Mouse (Mus musculus) cerebral cortex, adult 2 months (tissue): Measurements from ENCODE around the gene Ccdc81.

ENCODE experiments used
- WGBS: fragments of 180-500 bp; shearing (Covaris S2); methylation state at CpG from one replicate; pipeline ENCODE4 v1.1.7; 2018; 5-methylcytosine and 5-hydroxymethylcytosine counted together

The Ccdc81 gene

DNA sequence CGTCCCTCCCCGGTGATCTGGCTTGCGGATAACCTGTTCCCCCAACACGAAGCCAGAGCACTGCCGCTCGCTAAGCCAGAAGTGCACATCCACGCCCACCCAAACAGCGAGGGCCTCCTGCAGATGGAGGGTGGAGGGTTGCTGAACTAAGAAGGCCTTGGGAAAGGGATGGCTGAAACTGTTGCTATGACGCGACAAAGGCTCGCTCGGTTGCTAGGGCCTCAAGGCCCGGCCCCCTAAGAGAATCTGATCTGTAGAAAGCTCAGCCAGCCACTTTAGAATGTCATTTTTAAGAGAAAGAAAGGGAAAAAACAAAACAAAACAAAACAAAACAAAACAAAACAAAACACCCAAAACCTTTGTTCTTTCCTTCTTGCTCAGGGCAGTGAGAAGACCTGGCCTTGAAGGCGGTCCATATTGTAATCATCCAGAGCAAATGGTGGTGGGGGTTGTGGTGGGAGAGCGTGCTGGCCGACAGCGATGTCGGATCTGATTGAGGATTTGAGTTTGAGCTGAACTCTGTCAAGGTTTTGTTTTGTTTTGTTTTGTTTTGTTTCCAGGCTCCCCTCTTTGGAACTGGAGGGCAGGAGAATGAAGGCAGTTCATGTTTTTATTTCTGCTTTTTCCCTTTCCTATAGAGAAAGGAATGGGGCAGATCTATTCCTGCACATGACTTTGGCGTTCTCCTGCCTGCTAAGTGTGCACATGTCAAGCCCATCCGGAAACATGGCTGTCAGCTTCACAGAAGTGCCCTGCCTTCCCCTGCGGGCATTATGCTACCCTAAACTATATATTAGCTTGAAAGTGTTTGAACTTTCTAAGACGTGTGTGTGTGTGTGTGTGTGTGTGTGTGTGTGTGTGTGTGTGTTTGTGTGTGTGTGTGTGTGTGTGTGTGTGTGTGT lies at the start of gene Ccdc81:
TSS of gene Ccdc81 (minus strand) at position 188 of the 902 bp plus-strand sequence.
- 40% methylated on average over 22 of the region's 22 CpGs for WGBS

DNA sequence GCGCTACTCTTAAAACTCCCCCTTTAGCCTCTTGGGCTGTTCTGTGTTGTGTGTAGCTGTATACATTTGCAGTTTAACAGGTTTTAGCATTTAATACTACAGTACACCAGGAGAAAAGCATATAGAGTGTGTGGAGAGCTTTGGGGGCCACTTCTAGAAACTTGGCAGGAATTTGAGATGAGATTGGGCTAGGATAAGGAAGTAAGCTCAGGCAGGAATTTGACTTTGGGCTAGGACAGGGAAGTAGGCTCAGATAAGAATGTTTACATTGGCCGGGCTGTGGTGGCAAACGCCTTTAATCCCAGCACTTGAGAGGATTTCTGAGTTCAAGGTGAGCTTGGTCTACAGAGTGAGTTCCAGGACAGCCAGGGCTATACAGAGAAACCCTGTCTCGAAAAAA lies 46.0 kb upstream of the Ccdc81 start:
- 75% methylated on average over 4 of the region's 4 CpGs for WGBS

DNA sequence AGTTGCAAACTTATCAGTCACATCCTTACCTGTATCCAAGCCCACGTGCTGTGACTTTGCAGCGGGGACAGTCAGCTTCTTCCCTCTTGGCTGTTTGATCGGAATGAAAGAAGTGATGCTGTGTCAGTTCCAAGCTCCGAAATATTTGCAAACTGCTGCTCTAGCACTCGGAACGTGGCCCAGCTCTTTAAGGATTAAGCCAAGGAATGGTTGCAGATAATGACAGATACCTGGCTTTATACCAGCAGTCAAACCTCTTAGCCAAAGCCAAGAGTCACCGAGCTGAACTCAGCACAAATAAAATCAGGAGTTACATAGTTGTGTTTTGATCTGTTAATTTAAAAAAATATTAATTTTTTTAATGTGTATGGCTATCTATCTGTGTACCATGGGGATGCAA lies 44.6 kb upstream of the Ccdc81 start:
- WGBS = 62% methylated on average over 7 of the region's 7 CpGs

DNA sequence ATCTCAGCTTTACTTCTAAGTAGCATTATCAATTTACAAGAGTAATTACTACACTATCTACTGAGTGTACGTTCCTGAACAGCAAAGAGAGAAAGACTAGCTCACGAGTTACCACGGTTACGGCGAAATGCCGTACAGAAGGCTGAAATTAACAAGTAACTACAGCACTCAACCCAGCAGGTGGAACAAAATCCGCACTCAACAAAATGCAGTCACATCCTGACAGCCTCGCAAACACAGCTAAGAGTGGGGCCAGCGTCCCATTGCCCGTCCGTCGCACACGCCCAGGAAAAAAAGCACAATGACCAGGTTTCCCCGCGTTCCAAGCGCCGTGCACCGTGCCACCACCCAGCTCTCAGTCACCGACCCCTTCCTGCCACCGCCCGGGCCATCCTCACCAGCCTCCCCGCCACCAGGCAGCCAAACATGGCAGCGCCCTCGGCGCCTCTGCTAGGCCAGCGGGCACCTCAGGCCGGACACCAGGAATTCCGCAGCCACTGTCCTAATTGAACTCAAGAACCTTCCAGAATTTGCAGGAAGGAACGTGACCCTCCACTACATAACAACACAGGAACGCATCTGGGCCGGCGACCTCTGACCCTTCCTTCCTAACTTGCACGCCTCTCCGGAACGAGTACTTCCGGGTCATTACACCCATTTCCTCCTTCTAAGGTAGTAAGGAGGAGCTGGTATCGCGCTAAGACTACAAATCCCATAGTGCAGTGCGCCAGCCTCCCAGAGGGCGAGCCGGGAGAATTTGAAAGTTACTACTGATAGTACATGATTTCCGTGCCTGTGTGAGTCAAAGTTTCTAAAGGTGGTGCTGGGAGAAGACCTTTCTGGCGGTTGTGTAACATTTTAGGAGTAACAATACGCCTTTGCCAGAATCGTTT lies 37.4 kb upstream of the Ccdc81 start, which contains the start of gene Hikeshi:
TSS of gene Hikeshi (minus strand) at position 634 of the 893 bp plus-strand sequence.
- WGBS = under 1% methylated on average over 45 of the region's 45 CpGs

DNA sequence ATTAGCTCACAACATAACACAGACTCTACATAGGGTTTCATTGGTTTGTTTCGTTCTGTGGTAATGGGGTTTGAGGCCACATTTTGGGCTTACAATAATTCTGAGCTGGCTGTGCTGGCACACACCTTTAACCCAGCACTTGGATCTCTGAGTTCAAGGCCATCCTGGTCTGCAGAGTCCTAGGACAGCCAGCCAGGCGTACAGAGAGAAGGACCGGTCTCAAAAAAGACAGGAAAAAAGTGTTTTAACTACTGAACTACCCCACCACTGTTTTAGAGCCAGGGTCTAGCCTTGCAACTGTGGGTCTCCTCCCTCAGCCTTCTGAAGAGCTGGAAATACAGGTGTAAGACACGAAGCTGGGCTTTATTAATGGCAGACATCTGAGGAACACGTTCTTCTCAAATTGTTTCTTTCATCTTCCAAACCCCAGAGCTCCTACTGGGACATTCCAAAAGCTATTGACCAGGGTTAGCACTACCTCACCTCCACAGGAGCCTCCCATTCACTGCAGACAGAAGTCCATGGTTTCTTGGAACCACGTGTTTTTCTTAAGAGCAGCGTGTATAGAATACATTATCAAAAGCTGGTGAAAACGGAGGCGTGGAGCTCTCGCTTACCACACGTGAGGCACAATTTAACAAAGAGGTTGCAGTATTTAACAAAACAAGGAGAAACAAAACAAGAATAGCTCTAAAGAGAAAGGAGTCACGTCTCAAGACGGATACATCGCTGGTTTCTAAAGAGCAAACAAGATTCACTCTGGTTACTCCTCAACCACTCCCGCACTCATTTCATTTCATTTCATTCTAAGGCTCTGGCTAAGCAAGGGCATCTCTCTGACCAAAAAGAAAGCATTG lies 36.3 kb upstream of the Ccdc81 start:
- WGBS = 30% methylated on average over 15 of the region's 15 CpGs

DNA sequence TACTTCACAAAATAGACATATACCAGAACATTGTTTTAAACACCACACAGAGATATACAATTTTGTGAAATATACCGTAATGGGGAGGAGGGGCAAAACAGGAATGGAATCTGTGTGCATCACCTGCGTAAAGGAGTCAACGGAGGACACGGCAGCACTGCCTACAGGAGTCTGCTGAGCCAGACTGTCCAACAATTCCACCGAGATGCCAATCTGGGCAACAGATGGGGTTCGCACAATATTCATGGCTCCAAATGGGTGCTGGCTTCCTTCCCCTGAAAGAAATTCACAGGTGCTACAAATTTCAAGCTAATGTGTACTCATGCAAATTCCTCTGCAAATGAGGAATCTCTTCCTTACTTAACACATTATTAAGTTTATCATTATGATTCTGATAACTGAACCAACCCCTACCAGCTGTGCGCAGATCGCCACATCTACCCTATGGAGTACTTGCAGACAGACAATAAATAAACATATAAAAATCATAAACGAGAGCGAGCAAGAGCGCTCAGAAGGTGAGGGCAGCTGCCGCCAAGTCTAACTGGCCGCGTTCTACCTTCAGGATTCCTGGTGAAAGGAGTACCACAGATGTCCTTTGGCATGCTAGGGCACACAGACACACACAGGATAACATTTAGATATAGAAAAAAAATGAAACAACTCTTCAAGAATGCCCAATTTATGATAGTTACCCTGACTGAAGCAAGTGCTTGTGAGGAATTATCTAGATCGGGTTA lies 20.2 kb upstream of the Ccdc81 start:
- 74% methylated on average over 15 of the region's 15 CpGs for WGBS

DNA sequence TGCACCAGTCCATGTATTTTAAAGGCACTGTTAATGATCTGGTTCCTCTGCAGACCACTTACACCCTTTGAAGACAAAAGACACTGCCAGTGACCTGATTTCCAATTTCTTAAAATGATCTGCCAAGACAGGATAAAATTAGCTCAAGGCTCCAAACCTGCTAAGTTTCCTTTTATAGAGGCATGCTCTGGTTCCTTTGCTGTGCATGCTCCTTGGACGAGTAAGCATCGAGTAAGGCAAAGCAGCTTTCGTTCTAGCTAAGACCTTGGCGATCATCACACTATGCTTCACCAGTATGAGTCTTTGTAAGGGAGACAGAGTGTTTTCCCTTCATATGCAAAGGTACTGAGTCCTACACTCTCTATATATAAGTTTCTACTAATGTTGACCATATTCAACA lies 14.3 kb upstream of the Ccdc81 start:
- 36% methylated on average over 4 of the region's 4 CpGs for WGBS

DNA sequence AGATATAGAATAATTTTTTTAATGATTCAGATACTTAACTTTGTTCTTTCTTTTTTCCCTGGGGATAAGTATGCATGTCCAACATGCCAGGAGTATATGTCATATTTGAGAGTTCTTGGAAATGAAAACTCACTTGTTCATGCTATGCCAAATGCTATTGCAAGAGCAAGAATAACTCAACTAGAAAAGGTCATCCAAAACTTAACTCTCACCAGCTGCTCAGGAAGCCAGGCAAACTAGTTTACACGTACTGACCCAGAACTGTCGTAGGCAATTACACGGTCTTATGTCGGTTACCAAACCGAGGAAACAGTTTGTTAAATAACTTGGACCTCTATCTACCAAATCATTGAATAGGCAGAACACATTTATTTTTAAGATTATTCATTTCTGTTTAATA lies 13.3 kb upstream of the Ccdc81 start:
- 88% methylated on average over 5 of the region's 5 CpGs for WGBS

DNA sequence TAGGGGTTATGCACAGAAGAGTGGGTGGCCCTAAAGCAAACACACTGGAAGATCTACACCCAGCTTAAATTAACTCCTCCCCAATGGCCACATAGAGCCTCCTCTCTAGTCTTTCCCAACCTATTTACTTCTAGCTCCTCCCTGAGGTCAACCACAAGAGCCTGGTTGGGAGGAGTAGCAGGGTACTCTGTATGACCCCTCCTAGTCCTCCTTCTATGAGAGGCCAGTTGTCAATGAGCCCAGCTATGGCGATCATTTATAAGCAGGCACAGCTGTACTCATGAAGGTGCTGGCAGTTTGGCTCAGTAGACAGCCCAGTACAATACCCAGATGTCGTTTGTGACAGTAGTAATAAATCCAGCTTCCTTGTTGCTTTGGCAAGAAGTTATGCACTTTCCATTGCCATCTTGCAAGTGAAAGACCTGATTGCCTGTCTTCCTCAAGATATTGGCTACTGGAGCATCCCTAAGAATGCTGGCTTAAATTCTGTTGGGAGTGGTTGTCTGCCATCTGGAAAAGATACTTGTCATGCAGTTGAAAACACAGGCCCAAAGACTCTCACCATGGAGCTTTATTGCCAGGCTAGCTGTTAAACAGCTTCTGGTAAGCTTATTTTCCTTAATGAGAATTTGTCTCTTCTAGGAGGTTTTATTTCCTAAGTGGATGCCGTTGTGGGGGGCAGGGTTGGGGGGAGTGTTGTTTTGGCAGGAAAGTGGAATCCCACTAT lies 10.2 kb upstream of the Ccdc81 start:
- WGBS = 63% methylated on average over 3 of the region's 3 CpGs

DNA sequence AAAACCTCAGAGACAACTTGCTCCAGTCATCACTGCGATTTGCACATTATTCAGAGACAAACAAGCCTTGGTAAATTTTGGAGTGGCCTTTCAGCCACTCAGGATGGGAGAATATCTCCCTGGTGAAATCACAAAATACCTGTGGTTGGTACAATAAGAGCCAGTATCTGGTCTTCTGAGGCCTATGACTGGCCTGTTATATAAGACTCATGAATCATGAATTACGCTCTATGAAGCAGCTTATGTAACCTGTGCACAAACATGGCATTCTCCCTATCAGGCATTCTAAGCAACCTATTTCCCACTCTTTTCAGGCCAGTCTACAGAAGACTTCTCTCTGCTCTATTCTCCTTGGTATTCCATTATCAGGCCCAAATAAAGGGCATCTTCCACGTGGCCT lies 8.9 kb upstream of the Ccdc81 start:
- WGBS = 80% methylated on average over 3 of the region's 3 CpGs

DNA sequence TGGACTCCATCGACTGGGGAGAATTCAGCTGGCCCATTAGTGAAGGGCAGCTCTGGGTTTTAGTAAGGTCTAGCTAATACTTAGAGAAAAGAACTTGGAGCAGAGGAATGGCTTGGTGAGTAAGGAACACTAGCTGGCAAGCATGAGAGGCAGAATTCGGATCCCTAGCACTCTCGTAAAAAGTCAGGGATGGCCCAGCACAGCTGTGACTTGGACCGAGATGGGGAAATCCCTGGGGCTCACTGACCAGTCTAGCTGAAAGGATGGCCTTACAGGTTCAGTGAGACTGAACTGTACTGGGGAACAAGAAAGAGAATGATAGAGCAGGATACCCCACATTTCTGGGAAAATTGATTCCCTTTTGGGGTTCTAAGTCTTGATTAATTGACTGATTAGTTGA lies 6.3 kb upstream of the Ccdc81 start:
- WGBS = 76% methylated on average over 4 of the region's 4 CpGs

DNA sequence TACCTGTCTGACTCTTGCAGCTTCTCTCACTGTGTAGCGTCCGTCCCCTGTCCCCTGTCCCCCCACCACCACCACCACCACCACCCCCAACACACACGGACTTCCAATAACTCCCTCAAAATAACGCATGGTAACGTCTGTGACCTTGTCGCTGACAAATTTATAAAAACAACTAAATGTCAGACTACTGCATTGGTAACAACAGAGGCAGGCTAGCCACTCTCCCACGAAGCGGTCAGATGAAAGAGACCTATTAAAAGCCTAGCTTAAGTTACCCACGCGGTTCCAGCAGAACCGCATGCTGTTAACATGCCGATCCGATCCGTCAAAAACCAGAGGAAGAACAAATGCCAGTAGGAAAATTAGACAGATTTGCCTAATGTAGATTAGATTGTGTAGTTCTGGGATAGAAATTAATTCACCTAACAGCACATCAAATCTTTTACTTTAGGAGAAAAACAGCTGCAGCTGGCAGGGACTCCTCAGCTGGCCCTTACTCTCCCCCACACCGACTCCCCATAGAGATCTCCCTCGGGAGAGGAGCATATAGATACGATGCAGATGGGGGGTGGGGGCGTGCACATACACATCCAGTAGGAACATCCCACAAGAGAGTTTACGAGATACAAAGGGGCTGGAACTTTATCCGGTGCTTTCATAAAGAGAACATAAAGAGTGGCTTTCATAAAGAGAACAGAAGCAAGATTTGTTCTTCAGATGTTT lies 5.6 kb upstream of the Ccdc81 start:
- 64% methylated on average over 20 of the region's 20 CpGs for WGBS

DNA sequence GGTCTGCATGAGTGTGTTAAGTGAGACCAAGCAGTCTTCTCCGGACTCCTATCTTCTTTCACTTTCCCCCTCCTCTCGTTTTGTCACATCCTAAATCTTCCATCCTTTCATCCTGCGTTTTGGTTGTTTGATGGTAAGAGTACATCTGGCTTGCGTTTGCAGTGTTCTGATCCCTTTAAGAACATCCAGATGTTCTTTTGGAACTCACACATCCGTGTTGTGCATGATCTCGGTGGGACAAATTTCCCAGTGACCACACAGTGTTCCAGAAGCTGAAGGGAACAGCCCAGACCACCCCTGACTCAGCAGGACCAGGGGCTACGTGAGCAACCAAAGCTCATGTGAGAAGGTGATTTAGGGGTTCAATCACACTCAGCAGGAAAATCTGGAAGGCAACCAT lies 5.0 kb upstream of the Ccdc81 start:
- 76% methylated on average over 7 of the region's 7 CpGs for WGBS

DNA sequence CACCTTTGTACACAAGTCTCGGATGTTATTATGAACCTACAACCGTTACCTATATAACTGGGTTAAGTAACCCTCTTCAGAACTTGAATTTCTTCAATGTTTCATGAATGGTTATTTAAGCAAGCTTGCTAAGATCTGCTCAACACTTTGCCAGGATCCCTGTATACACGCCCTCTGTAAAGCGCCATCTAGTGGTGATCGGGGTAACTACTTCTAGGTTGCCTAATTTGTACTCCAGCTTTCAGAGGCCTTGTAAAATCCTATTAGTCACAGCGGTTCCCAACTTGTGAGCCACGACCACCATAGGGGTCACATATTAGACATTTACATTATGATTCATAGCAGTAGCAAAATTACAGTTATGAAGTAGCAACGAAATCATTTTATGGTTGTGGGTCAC lies 4.5 kb upstream of the Ccdc81 start:
- 21% methylated on average over 8 of the region's 8 CpGs for WGBS

DNA sequence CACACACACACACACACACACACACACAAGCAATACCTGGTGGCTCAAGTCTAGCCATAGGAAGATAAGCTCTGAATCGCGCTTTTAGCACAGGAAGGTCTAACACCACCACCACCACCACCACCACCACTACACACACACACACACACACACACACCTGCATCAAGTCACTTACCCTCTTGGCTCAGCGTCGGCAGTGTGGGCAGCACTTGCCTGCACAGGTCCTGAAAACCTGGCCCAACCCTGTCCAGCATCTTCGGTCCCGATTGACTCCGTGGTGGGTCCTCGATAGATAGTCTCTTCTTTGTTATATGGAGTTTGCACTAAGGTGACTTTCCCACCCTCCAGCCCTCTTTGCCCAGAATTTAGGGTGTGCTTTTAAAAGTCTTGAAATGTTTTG lies 422 bp downstream of the Ccdc81 start:
- 84% methylated on average over 8 of the region's 8 CpGs for WGBS

DNA sequence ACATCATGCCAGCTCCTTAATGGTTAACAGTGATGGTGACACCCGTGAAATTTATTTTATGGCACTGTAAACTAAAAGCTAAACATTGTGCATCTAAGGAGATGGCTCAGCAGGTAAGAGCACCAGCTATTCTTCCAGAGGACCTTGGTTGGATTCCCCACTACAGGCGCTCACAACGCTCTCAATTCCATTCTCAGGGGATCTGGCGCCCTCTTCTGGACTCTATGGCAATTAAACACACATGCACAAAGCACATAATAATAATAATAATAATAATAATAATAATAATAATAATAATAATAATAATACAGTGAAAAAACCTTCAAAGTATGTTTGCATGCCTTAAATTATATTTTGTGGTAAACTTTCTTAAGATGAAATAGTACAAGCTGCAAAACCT lies 11.6 kb downstream of the Ccdc81 start:
- 39% methylated on average over 4 of the region's 4 CpGs for WGBS

DNA sequence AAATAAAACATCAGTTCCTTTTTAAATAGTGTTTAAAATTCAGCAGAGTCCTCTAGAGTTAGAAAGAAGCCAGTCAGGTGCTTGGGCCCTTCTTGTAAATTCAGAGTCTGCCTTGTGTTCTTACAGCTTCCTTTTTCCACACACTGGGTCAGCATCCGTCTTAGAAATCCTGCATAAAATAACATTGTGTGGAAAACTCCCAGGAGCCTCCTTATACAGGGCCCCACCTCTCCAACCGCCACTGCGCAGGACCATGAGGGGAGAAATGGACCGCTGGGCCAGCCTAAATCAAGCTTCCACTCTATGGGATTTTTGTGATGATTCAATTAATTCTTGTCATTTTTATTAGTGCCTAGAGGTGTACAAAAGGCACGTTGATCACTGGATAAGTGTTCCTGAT lies 12.0 kb downstream of the Ccdc81 start:
- 86% methylated on average over 5 of the region's 5 CpGs for WGBS

DNA sequence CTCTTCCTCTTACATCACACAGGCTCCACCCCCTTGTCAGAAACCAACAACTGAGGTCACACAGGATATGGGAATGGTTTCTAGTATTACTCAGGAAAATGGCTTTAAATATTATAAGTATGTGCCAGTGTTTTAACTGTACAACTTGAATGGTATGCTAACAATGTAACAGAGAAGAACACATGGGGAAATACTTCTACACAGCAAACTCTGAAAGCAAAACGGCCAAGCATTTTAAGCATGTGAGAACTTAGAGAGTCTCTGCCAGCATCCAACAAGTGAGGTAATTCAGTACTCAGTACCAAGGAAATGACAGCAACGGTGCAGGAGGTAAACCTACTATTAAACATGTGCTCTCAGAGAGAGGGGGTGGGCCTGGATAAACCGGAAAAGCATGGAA lies 18.9 kb downstream of the Ccdc81 start:
- 41% methylated on average over 3 of the region's 3 CpGs for WGBS

DNA sequence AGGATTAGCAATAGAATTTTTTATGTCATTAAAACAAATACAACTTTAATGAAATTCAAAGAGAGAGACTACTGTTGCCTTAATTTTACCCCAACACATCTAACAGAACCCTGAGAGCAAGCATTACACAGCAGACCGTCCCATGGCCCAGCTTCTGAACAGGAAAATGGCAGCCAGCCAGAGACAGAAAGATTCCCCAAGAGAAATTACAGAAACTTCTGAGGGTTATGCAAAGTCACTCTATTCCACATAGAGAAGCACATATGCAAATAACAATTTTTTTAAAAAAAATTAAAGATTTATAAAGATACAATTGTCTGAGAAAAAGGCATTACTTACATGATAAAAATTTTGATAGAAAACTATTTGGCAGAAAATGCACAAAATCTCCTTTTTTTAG lies 23.7 kb downstream of the Ccdc81 start:
- WGBS = 74% methylated on average over 1 of the region's 1 CpGs

DNA sequence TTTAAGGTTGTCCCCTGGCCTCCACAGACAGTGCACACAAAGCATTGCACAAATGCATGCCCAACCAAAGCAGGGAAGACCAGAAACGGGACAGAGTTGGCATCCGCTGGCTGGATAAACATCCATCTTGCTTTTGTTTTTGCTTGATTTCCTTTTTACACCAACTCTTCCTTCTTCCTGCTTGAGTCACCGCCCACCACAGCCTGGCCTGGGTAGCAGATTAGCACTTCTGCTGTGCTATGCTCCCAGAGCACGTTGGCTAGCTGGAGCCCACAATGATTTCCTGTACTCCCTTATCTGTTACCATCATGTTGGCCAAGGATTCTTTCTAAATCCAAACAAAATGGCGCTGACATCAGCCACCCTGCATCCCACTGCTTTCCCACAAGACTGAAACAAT lies 36.2 kb downstream of the Ccdc81 start:
- 69% methylated on average over 5 of the region's 5 CpGs for WGBS
